Mouse (Mus musculus): Measurements from ENCODE around the gene Ntm. TPM values are rescaled to one million over a fixed set of nuclear protein-coding genes. Genes with fewer than 3 reads are reported as not detected.
A peak's percentile ranks its signal among the peaks of the same experiment; 100 is the strongest.

Ntm gene
- polyA plus RNA-seq, 1 experiment from 2014 or later, result 22.6 TPM

DNA sequence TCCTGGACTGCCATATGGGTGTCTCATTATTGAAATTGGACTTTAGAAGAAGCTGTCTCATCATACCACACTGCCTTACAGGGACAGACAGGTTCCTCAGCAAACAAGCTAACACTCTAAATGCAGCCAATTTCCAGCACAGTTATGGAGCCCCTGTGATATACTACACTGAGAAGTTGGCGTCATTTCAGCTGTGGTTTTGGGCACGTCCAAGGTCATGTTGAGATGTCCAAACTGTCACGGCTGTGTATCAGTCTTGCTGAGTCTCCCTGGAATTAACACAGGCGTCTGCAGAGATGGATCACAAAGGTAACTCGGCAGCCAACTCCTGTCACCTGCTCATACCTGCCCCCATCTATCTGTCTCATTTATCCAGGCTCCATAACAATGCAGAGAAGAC lies 779.9 kb downstream of the Ntm start:
- WGBS, result 90% methylated on average over 5 of the region's 5 CpGs
- H3K9ac ChIP-seq (ENCODE audit: low read length), result no peak overlapping the region

DNA sequence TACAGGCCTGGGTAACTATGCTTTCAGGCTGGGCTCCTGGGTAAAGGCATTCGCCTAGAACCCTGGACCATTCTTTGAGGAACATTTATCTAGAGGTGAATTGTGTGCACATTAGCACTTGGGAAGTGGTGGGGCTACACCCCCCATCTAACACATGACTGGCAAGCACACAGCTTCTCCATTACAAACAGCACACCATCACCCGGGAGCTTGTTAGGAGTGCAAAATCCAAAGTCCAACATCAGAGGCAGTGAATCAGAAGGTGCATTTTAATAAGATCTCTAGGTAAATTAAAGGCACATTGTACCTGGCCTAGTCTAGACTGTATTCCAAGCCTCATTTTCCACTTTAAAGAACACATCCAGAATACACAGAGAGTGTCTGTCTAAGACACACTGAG lies 781.3 kb downstream of the Ntm start:
- H3K36me3 ChIP-seq (ENCODE audit: control insufficient read depth, insufficient read depth, low read length), result no peaks in the 10 kb centered on the region
- H3K4me2 ChIP-seq (ENCODE audit: low read depth), result no peak overlapping the region
- DNase-seq (ENCODE audit: low spot score) (no peak), ATAC-seq (ENCODE audit: insufficient read depth, low FRiP score, low TSS enrichment) (no peak)
- H3K4me1 ChIP-seq (ENCODE audit: control insufficient read depth, insufficient read depth, low read length), result no peaks in the 10 kb centered on the region
- no peaks in the 10 kb centered on the region for H3K27me3 ChIP-seq (ENCODE audit: control insufficient read depth, insufficient read depth, low read length)
- no peaks in the 10 kb centered on the region for H3K9me3 ChIP-seq (ENCODE audit: control insufficient read depth, low read length)
- no peak overlapping the region for H3K4me3 ChIP-seq (ENCODE audit: low read depth, low read length)
- no peak overlapping the region for H3K27ac ChIP-seq (ENCODE audit: low read depth, low read length)
- H3K9ac ChIP-seq (ENCODE audit: low read length), result no peak overlapping the region
- WGBS, result 95% methylated on average over 2 of the region's 2 CpGs

More for the DNA sequence above, 779.9 kb downstream of the Ntm start:
- Histone ChIP-seq H3K36me3 (ENCODE audit: control insufficient read depth, insufficient read depth, low read length) (no peaks in the 10 kb centered on the region), H3K27me3 (ENCODE audit: control insufficient read depth, insufficient read depth, low read length) (no peaks in the 10 kb centered on the region), H3K4me3 (ENCODE audit: low read depth, low read length) (no peak overlapping the region), H3K4me2 (ENCODE audit: low read depth) (no peak overlapping the region), H3K27ac (ENCODE audit: low read depth, low read length) (no peak overlapping the region), H3K9me3 (ENCODE audit: control insufficient read depth, low read length) (no peaks in the 10 kb centered on the region), H3K4me1 (ENCODE audit: control insufficient read depth, insufficient read depth, low read length) (no peaks in the 10 kb centered on the region)
- ATAC-seq (ENCODE audit: insufficient read depth, low FRiP score, low TSS enrichment) (no peak), DNase-seq (ENCODE audit: low spot score) (no peak)

DNA sequence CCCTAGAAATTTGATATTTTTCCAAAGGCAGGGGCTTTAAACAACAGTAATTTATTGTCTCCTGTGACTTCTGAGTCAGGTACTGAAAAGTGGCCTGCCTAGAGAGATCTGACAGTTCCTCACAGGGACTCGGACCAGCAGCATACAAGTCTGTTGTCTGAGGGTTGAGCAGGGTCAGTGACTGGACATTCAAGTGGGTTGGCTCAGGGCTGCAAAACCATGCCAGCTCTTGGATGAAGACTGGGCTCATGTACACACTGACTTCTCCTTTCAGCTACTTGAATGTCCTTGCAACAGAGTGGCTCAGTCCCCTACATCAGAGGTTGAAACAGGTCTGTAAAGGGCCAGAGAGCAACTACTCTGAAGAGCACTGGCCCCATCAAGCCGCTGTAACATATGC lies 797.2 kb downstream of the Ntm start:
- ATAC-seq (ENCODE audit: insufficient read depth, low FRiP score, low TSS enrichment), result no peak
- no peaks in the 10 kb centered on the region for H3K36me3 ChIP-seq (ENCODE audit: control insufficient read depth, insufficient read depth, low read length)
- no peaks in the 10 kb centered on the region for H3K27me3 ChIP-seq (ENCODE audit: control insufficient read depth, insufficient read depth, low read length)
- H3K4me2 ChIP-seq (ENCODE audit: low read depth), result no peak overlapping the region
- H3K9me3 ChIP-seq (ENCODE audit: control insufficient read depth, low read length), result no peaks in the 10 kb centered on the region
- no peak overlapping the region for H3K27ac ChIP-seq (ENCODE audit: low read depth, low read length)
- no peaks in the 10 kb centered on the region for H3K4me1 ChIP-seq (ENCODE audit: control insufficient read depth, insufficient read depth, low read length)
- 83% methylated on average over 2 of the region's 2 CpGs for WGBS
- no peak overlapping the region for H3K9ac ChIP-seq (ENCODE audit: low read length)
- no peak for DNase-seq (ENCODE audit: low spot score)
- H3K4me3 ChIP-seq (ENCODE audit: low read depth, low read length), result no peak overlapping the region

DNA sequence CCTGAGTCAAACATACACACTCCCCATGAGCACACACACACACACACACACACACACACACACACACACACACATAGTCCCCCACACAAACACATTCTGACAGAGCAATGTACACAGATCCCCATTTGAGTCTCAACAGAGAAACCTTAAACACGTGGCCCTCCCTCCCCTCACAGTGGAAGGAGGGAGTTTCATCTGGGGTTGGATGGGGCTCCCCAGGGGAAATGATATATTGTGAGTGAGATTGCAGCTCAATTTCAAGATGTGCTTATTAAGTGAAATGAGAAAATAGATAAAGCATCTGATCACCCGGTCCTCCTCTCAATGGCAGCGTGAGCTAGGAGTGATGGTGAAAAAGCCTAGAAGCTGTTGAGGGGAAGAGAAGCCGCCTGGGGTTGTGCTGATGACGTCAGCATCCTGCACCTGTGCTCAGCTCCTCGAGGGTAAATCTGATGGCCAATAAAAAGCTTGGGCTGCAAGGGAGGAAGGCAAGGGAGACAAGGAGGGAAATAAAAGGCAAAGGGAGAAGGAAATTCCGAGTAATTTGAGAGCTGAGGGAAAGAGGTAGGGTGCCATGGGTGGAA lies 801.8 kb downstream of the Ntm start:
- H3K4me2 ChIP-seq (ENCODE audit: low read depth), result no peak overlapping the region
- WGBS, result 33% methylated on average over 7 of the region's 7 CpGs
- H3K27me3 ChIP-seq (ENCODE audit: control insufficient read depth, insufficient read depth, low read length), result no peaks in the 10 kb centered on the region

DNA sequence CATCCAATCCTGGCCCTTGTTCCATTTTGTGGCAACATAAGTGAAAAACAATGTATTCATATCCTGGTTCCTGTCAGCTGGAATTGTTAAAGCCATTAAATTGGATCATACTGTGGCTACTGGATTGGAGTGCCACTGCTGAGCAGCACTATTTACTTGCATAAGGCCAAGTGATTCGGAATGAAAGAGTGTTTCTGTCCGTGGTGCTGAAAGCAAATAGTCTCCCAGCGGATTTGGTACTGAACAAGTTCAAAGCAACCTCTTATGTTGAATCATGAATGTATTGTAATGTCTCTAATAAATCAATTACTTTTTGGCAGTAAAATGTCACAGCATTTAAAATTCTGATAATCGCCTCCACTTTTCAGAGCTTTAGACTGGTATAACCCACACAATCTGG lies 817.0 kb downstream of the Ntm start:
- H3K9me3 ChIP-seq (ENCODE audit: control insufficient read depth, low read length), result no peaks in the 10 kb centered on the region
- no peak overlapping the region for H3K9ac ChIP-seq (ENCODE audit: low read length)
- 19% methylated on average over 4 of the region's 4 CpGs for WGBS
- H3K4me1 ChIP-seq (ENCODE audit: control insufficient read depth, insufficient read depth, low read length), result no peaks in the 10 kb centered on the region
- ATAC-seq (ENCODE audit: insufficient read depth, low FRiP score, low TSS enrichment) (no peak), DNase-seq (ENCODE audit: low spot score) (peak; percentile 56)
- no peak overlapping the region for H3K4me2 ChIP-seq (ENCODE audit: low read depth)
- H3K36me3 ChIP-seq (ENCODE audit: control insufficient read depth, insufficient read depth, low read length), result no peaks in the 10 kb centered on the region
- H3K27ac ChIP-seq (ENCODE audit: low read depth, low read length), result no peak overlapping the region
- no peaks in the 10 kb centered on the region for H3K27me3 ChIP-seq (ENCODE audit: control insufficient read depth, insufficient read depth, low read length)
- H3K4me3 ChIP-seq (ENCODE audit: low read depth, low read length), result no peak overlapping the region

More for the DNA sequence above, 801.8 kb downstream of the Ntm start:
- no peak overlapping the region for H3K9ac ChIP-seq (ENCODE audit: low read length)
- no peaks in the 10 kb centered on the region for H3K36me3 ChIP-seq (ENCODE audit: control insufficient read depth, insufficient read depth, low read length)
- peak; percentile 14 for DNase-seq (ENCODE audit: low spot score)
- no peaks in the 10 kb centered on the region for H3K4me1 ChIP-seq (ENCODE audit: control insufficient read depth, insufficient read depth, low read length)
- no peaks in the 10 kb centered on the region for H3K9me3 ChIP-seq (ENCODE audit: control insufficient read depth, low read length)
- no peak for ATAC-seq (ENCODE audit: insufficient read depth, low FRiP score, low TSS enrichment)
- H3K4me3 ChIP-seq (ENCODE audit: low read depth, low read length), result no peak overlapping the region
- H3K27ac ChIP-seq (ENCODE audit: low read depth, low read length), result no peak overlapping the region

DNA sequence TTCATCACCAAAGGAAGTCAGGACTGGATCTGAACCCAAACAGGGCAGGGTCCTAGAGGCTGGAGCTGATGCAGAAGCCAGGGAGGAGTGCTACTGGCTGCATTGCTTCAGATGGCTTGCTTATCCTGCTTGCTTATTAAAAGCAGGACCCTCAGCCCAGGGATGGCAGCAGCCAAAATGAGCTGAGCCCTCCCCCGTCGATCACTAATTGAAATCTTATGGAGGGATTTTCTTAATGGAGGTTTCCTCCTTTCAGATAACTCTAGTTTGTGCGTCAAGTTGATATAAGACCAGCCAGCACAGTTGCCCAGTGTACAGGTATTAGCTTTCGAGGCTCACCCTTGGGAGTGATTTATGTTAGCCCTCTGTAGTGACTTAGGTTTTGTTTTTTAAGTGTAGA lies 826.9 kb downstream of the Ntm start:
- no peaks in the 10 kb centered on the region for H3K4me1 ChIP-seq (ENCODE audit: control insufficient read depth, insufficient read depth, low read length)
- no peak overlapping the region for H3K9ac ChIP-seq (ENCODE audit: low read length)
- no peaks in the 10 kb centered on the region for H3K27me3 ChIP-seq (ENCODE audit: control insufficient read depth, insufficient read depth, low read length)
- DNase-seq (ENCODE audit: low spot score) (no peak), ATAC-seq (ENCODE audit: insufficient read depth, low FRiP score, low TSS enrichment) (no peak)
- H3K9me3 ChIP-seq (ENCODE audit: control insufficient read depth, low read length), result no peaks in the 10 kb centered on the region
- WGBS, result 85% methylated on average over 4 of the region's 4 CpGs
- no peak overlapping the region for H3K4me3 ChIP-seq (ENCODE audit: low read depth, low read length)
- H3K27ac ChIP-seq (ENCODE audit: low read depth, low read length), result no peak overlapping the region
- no peak overlapping the region for H3K4me2 ChIP-seq (ENCODE audit: low read depth)
- no peaks in the 10 kb centered on the region for H3K36me3 ChIP-seq (ENCODE audit: control insufficient read depth, insufficient read depth, low read length)

DNA sequence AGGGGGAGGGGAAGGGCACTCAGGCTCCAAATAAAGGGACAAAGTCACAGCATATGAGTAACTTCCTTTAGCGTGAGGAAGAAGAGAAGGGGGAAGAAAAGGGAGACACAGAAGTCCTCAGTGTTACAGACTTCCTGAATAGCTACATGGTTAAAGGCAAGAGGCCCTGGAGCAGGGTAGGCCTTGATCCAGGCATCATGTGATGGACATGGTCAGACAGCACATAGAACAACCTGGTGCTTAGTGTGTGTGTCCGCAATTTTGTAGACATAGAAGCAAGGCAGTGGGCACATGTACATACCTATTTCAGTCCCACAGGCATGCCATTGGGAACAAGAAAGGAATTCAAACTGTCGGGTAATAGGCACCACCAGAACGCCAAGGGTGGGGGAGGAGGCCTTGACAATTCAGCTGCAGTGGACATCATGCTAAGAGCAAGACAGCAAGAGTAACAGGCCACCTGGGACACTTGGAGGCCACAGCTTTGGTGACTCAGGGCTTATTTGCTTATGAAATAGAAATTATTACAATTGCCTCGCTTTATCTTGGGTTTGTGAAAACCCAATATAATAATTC lies 832.1 kb downstream of the Ntm start:
- no peak overlapping the region for H3K4me3 ChIP-seq (ENCODE audit: low read depth, low read length)
- H3K27me3 ChIP-seq (ENCODE audit: control insufficient read depth, insufficient read depth, low read length), result no peaks in the 10 kb centered on the region
- H3K4me1 ChIP-seq (ENCODE audit: control insufficient read depth, insufficient read depth, low read length), result no peaks in the 10 kb centered on the region
- DNase-seq (ENCODE audit: low spot score), result no peak
- H3K4me2 ChIP-seq (ENCODE audit: low read depth), result no peak overlapping the region
- H3K27ac ChIP-seq (ENCODE audit: low read depth, low read length), result no peak overlapping the region
- no peaks in the 10 kb centered on the region for H3K36me3 ChIP-seq (ENCODE audit: control insufficient read depth, insufficient read depth, low read length)
- 0 out of 2 replicates have a peak, but pooled peaks have one; percentile 20 for ATAC-seq (ENCODE audit: insufficient read depth, low FRiP score, low TSS enrichment)
- H3K9ac ChIP-seq (ENCODE audit: low read length), result no peak overlapping the region
- no peaks in the 10 kb centered on the region for H3K9me3 ChIP-seq (ENCODE audit: control insufficient read depth, low read length)
- 73% methylated on average over 5 of the region's 5 CpGs for WGBS

DNA sequence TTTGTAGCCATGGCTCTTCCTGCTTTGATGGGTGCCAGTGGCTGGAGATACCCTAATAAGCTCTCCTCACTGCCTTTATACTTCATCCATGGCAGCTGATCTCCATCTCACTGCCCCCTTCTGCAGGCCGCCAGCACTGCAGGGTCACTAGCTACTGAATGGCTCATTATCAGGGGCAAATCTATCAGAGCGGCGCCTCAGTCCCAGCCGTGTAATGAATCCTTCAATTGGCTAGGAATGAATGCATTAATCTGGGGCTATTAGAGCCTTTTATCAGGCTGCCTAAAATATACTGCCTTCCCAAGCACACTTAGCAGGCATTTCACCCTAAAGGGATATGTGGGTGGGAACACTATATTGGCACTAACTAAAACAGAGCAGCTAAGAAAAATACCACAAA lies 832.6 kb downstream of the Ntm start:
- H3K9me3 ChIP-seq (ENCODE audit: control insufficient read depth, low read length), result no peaks in the 10 kb centered on the region
- no peaks in the 10 kb centered on the region for H3K27me3 ChIP-seq (ENCODE audit: control insufficient read depth, insufficient read depth, low read length)
- H3K4me3 ChIP-seq (ENCODE audit: low read depth, low read length), result no peak overlapping the region
- no peak overlapping the region for H3K27ac ChIP-seq (ENCODE audit: low read depth, low read length)
- ATAC-seq (ENCODE audit: insufficient read depth, low FRiP score, low TSS enrichment) (peak; percentile 73; the same call in 1 of the 2 replicates), DNase-seq (ENCODE audit: low spot score) (peak; percentile 49)
- no peaks in the 10 kb centered on the region for H3K4me1 ChIP-seq (ENCODE audit: control insufficient read depth, insufficient read depth, low read length)
- H3K4me2 ChIP-seq (ENCODE audit: low read depth), result no peak overlapping the region
- no peak overlapping the region for H3K9ac ChIP-seq (ENCODE audit: low read length)
- WGBS, result 52% methylated on average over 4 of the region's 4 CpGs
- H3K36me3 ChIP-seq (ENCODE audit: control insufficient read depth, insufficient read depth, low read length), result no peaks in the 10 kb centered on the region

DNA sequence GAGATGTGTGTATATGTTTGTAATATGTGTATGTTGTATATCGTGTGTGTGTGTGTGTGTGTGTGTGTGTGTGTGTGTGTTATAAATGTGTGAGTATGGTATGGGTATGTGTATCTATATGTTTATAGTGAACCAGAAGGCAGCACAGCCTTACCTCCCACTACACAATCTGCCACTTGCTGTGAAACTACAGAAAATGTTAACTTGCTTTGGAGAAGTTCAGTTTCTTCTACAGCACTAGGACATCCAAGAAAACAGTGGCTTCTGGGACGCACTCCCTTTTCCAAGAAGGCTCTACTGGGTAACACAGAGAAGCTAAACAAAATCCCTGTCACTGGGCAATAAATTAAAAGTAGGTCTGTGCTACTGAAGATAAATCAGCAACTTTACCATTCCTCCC lies 834.5 kb downstream of the Ntm start:
- Histone ChIP-seq H3K27me3 (ENCODE audit: control insufficient read depth, insufficient read depth, low read length) (no peaks in the 10 kb centered on the region), H3K4me2 (ENCODE audit: low read depth) (no peak overlapping the region), H3K27ac (ENCODE audit: low read depth, low read length) (no peak overlapping the region), H3K36me3 (ENCODE audit: control insufficient read depth, insufficient read depth, low read length) (no peaks in the 10 kb centered on the region), H3K4me3 (ENCODE audit: low read depth, low read length) (no peak overlapping the region), H3K9ac (ENCODE audit: low read length) (no peak overlapping the region), H3K4me1 (ENCODE audit: control insufficient read depth, insufficient read depth, low read length) (no peaks in the 10 kb centered on the region), H3K9me3 (ENCODE audit: control insufficient read depth, low read length) (no peaks in the 10 kb centered on the region)
- no peak for ATAC-seq (ENCODE audit: insufficient read depth, low FRiP score, low TSS enrichment)
- DNase-seq (ENCODE audit: low spot score), result no peak
- 82% methylated on average over 2 of the region's 2 CpGs for WGBS
